Mouse (Mus musculus) neural tube, embryonic 10.5 days (tissue): Measurements from ENCODE around the gene Rnf113a2.

Source experiments
- DNase-seq: peaks from one replicate; pipeline ENCODE4 v3.0.0-alpha.2; 2017; ENCODE audit warnings: low spot score; ENCODE audit errors: extremely low spot score

Rnf113a2 gene

DNA sequence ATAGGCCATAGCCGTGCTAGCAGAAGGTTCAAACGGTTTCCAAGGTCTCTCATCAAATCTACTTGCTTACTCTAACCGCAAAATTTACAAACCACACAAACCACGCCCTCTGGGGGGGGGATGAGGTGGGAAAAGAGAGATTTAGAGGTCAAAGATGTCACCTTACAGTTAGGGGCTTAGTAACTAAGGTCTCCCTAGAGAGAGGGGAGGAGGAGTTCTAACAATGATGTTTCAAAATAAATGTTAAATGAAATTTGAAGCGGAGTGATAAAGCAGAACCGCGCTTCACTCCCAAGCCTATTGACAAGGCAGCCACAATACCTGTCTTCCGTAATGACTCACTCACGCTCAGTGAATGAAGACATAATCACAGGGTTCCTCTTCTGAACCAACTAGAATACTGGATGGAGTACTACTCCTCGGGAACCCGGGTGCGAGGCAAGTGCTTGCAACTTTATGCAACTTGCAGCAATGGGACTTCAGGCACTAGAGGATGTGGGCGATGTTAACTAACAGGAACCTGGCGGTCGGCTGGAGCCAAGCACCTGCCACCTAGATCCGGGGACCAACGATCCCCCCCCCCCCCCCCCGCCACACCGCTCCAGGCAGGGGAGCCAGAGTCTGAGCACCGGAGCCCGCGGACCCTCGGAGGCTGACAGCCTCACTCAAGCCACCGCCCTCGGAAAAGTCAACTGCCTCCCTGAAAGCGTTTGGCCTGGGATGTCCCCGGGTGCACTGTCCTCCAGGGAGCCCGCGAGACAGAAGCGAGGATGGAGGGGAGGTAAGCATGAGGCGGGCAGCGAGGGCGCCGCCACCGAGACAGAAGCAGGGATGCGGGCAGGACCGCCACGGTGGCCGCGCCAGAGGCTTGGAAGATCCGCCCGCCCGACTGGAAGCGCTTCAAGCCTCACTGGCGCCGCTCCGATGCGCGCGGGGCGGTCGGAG, 8.8 kb upstream of the Rnf113a2 start:
- no peak for DNase-seq

DNA sequence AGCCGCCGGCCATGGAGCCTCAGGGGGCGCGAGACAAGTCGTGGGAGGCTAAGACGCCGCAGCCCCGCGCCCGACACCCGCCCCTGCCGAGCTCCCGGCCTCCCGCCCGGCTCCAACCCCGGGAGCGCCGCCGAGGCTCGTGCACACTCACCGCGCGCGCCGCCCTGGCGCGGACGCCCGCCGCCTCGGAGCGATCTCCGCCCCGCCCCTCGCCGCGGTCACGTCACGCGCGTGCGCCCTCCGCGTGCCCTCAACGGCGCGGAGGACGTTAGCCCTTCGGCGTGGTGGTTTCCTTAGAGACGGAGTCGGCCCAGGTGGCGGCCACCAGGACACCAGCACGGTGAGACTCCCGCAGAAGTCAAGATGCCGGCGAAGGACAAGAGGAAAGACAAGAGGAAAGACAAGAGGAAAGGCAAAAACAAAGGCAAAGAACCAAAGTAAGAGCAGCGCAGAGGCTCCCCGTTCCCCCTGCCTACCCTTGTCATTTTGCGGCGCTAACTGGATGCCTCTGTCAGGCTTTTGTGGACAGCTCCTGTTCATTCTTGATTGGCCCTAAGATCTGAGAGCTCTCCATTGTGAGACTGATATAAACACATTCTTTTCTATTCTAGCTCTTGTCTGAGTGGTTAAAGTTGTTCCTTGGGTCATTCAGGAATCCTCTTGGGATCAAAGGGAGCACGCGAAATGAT, 8.0 kb upstream of the Rnf113a2 start, which contains the start of the genes Entpd5 and Bbof1:
Gene Entpd5, minus strand, starts transcription at position 211 of the 689 bp plus-strand sequence.
Gene Bbof1, plus strand, starts transcription at position 253 of the 689 bp plus-strand sequence.
- peak; percentile 85 for DNase-seq

DNA sequence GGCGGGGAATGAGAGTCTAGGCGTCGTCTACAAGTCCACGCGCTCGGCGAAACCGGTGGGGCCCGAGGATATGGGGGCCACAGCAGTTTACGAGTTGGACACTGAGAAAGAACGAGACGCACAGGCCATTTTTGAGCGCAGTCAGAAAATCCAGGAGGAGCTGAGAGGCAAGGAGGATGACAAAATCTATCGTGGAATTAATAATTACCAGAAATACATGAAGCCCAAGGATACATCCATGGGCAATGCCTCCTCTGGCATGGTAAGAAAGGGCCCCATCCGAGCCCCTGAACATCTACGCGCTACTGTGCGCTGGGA, 568 bp downstream of the Rnf113a2 start:
- DNase-seq = no peak

DNA sequence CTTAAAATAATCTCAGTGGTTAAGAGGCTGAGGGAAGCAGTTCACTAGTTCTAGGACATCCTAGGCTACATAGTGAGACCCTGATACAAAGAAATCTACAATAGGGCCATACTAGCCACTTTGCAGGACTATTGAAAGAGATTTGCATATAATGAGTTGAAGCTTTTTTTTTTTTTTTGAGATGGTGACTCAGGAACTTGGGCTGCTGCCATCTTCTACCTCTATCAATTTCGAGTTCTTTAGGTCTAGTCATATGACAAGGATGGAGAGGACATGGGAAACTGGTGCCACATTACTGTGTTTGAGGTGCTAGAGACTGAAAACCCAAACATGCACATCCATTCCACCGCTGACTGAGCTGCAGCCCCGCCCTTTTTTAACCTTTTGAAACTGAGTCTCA, 7.0 kb downstream of the Rnf113a2 start:
- DNase-seq = no peak

GRCm38 (mm10) chr12:84429825-84430224, 12.8 kb downstream of the Rnf113a2 start:
- no peak for DNase-seq

- no peak for DNase-seq
Measured at GRCm38 (mm10) chr12:84438697-84439096, 21.7 kb downstream of the Rnf113a2 start.

DNA sequence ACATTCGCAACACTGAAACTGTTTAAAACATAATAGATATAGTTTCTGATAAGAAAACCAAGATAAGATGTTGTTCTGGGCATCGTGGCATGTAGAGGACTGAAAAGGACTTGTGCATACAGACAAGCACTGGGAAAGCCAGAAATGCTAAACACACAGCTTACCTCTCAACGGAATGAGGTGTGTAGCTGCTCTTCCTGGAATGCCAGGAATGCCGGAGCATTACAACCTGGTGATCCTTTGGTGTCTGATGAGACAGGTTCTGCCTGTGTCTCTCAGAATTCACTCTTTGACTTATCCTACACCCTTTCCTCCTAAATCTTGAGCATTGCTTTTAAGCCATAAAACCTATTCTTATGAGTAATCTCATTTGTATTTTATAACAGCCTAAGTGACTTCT, 25.5 kb downstream of the Rnf113a2 start:
- DNase-seq = no peak

- DNase-seq = no peak
Measured at GRCm38 (mm10) chr12:84447386-84447785, 30.4 kb downstream of the Rnf113a2 start.

- no peak for DNase-seq
Measured at GRCm38 (mm10) chr12:84448181-84448580, 31.2 kb downstream of the Rnf113a2 start.

- no peak for DNase-seq
Measured at GRCm38 (mm10) chr12:84449887-84450286, 32.9 kb downstream of the Rnf113a2 start.

- no peak for DNase-seq
Measured at GRCm38 (mm10) chr12:84450351-84450717, 33.3 kb downstream of the Rnf113a2 start.

- DNase-seq = peak; percentile 92
Measured at GRCm38 (mm10) chr12:84450718-84451646, 34.0 kb downstream of the Rnf113a2 start, which contains the start of the genes Aldh6a1 and Lin52. TSS of gene Aldh6a1 (minus strand) at chr12:84451004. TSS of gene Lin52 (plus strand) at chr12:84451422.

DNA sequence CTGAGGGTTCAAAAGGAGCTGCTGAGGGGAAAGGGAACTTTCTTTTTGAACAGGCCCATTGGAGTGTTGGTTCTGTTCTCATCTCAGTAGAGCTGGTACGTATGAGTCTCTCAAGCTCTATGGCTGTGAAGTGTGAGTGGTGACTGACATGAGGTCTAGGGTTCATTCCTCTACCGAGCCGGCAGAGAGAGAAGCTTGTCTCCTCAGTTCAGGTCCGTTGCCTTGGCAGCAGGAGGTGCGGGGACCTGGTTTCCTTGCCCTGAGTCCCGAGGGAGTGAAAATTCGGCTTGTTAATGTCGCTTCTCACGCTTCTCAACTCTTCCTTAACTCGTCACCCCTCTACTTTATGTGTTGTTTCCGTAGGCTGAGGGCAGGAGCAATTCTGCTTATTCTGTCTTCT, 34.8 kb downstream of the Rnf113a2 start:
- DNase-seq = no peak

GRCm38 (mm10) chr12:84456911-84457310, 39.9 kb downstream of the Rnf113a2 start:
- no peak for DNase-seq

DNA sequence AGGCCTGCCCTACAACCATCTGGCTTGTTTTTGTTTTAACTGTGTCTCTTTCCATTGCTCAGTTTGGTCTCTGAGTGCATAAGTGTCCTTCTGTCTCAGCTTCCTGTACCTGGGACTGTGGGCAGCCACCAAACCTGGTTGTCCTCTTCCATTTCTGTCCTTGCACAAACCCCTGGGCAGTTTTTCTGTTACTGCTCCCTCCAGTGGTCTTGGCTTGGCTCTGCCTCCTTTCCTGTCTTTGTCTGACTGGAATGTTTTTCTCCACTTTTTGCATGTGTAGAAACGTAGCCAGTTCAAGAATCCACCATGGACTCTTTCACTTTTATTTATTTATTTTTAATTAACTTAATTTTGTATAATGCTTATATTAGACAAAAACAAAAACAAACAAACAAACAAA, 42.8 kb downstream of the Rnf113a2 start:
- DNase-seq = no peak

DNA sequence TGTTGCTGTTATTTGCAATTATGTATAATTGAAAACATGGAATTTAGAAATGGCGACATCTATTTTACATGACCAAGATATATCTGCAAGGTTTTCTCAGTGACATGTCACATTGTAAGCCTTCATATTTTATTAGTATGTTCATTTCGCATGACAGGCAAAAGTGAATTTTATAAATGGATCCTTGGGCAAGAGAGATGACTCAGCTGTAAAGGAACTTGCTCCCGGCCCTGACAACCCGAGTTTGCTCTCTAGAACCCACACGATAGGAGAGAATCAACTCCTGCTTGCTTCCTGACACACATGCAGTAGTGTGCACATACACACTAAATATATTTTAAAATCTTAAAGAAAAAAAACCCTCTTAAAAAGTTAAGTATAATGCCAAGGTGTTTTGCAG, 44.4 kb downstream of the Rnf113a2 start:
- no peak for DNase-seq

DNA sequence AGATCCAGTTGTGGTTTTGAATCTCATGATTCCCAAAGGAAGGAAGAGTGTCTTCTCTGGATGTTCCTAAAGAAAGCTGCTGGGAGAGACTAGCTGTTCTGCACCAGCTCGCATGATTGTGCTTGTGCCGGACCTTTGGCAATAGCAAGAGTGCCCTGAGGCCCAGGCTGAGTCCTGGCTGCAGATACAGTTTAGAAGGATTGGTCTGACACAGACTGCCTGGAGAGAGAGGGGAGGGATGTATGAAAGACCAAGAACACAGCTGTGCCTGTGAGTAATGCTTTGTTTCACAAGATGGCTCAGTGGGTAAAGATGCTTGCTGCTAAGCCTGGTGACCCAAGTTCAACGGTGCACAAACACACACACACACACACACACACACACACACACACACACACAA, 45.9 kb downstream of the Rnf113a2 start:
- no peak for DNase-seq
